Mouse (Mus musculus) kidney, embryonic 16.5 days (tissue): ENCODE measurements around the gene Srsf9. TPM values are rescaled to one million over a fixed set of nuclear protein-coding genes. Genes with fewer than 3 reads are reported as not detected.
"Not testable (repeated sequence)": the region's sequence is repeated elsewhere in the genome, so short reads cannot be mapped to it uniquely, and the experiment has no call there.

ENCODE experiments used
- ATAC-seq: fragments of 200-750 bp; cut with Nextera tagmentation; 2 replicates; pipeline ENCODE4 v1.8.0; 2017; ENCODE audit warnings: moderate TSS enrichment; ENCODE audit not compliant: low FRiP score, low TSS enrichment
- H3K27ac ChIP-seq: fragments of 300-500 bp; sonication (generic); 2 replicates; pipeline ENCODE4 v1.5.1; 2014; ENCODE audit warnings: low read length
- H3K27me3 ChIP-seq: fragments of 300-500 bp; sonication (generic); 2 replicates; pipeline ENCODE4 v1.6.1; 2014; ENCODE audit warnings: low read length, control low read depth, mixed read lengths; ENCODE audit not compliant: insufficient read depth
- H3K36me3 ChIP-seq: fragments of 300-500 bp; sonication (generic); 2 replicates; pipeline ENCODE4 v1.6.1; 2014; ENCODE audit warnings: low read length, control low read depth, mixed read lengths; ENCODE audit not compliant: insufficient read depth
- H3K4me1 ChIP-seq: fragments of 300-500 bp; sonication (generic); 2 replicates; pipeline ENCODE4 v1.6.1; 2014; ENCODE audit warnings: low read length, control low read depth, mixed read lengths; ENCODE audit not compliant: insufficient read depth
- H3K4me2 ChIP-seq: fragments of 300-500 bp; sonication (generic); replicated peaks from 2 replicates; pipeline ENCODE4 v1.6.1; 2014; ENCODE audit warnings: low read depth, low read length
- H3K4me3 ChIP-seq: fragments of 300-500 bp; sonication (generic); 2 replicates; pipeline ENCODE4 v1.5.1; 2014; ENCODE audit warnings: mild to moderate bottlenecking, low read length
- H3K9ac ChIP-seq: fragments of 300-500 bp; sonication (generic); replicated peaks from 2 replicates; pipeline ENCODE4 v1.6.1; 2014; ENCODE audit warnings: low read length
- H3K9me3 ChIP-seq: fragments of 300-500 bp; sonication (generic); 2 replicates; pipeline ENCODE4 v1.6.1; 2016; ENCODE audit warnings: low read length, control low read depth
- WGBS: fragments of 180-500 bp; shearing (Covaris S2); extraction: QIAGEN DNeasy Blood & Tissue Kit; methylation state at CpG from one replicate; pipeline ENCODE4 v1.1.7; 2014; 5-methylcytosine and 5-hydroxymethylcytosine counted together
- polyA plus RNA-seq: library from polyadenylated mRNA; unstranded; fragments of >200 nt; fragmentation: Nextera tagmentation; extraction: Ambion mirVana; gene quantifications from 2 replicates; pipeline ENCODE4 v1.2.1, GENCODE M21; 2015

The Srsf9 gene
- polyA plus RNA-seq, 1 experiment from 2014 or later = 258 TPM

GRCm38 (mm10) chr5:115362819-115363714 lies 36.1 kb downstream of the Srsf9 start:
- no peak for ATAC-seq
- Histone ChIP-seq H3K9ac (peak overlapping the region; percentile 26; the same call in 1 of the 2 replicates), H3K4me2 (no peak overlapping the region), H3K9me3 (no peaks in the 10 kb centered on the region), H3K27me3 (no peaks in the 10 kb centered on the region), H3K36me3 (no peaks in the 10 kb centered on the region), H3K4me1 (no peaks in the 10 kb centered on the region), H3K4me3 (no peak overlapping the region), H3K27ac (no peak overlapping the region)
- WGBS = 17% methylated on average over 18 of the region's 19 CpGs

- Histone ChIP-seq H3K9me3 (no peaks in the 10 kb centered on the region), H3K27ac (no peak overlapping the region), H3K27me3 (no peaks in the 10 kb centered on the region), H3K36me3 (no peaks in the 10 kb centered on the region), H3K9ac (no peak overlapping the region), H3K4me2 (no peak overlapping the region), H3K4me3 (no peak overlapping the region), H3K4me1 (no peaks in the 10 kb centered on the region)
- WGBS = 78% methylated on average over 4 of the region's 4 CpGs
- no peak for ATAC-seq
Observed at GRCm38 (mm10) chr5:115364782-115365181, 37.8 kb downstream of the Srsf9 start.

- Histone ChIP-seq H3K27ac (no peak overlapping the region), H3K27me3 (no peaks in the 10 kb centered on the region), H3K4me1 (peaks cover 8% of the 10 kb centered on the region; the same call in 1 of the 2 replicates), H3K9ac (no peak overlapping the region), H3K4me3 (no peak overlapping the region), H3K4me2 (no peak overlapping the region), H3K9me3 (no peaks in the 10 kb centered on the region), H3K36me3 (no peaks in the 10 kb centered on the region)
- WGBS = 29% methylated on average over 9 of the region's 9 CpGs
- peak; percentile 73; the same call in 1 of the 2 replicates for ATAC-seq
Observed at GRCm38 (mm10) chr5:115371736-115372135, 44.8 kb downstream of the Srsf9 start.

GRCm38 (mm10) chr5:115373441-115374203 lies 46.6 kb downstream of the Srsf9 start:
- H3K4me1 ChIP-seq = peaks cover 8% of the 10 kb centered on the region; the same call in 1 of the 2 replicates
- H3K36me3 ChIP-seq = no peaks in the 10 kb centered on the region
- 0 out of 2 replicates have a peak overlapping the region, but pooled peaks have one; percentile 40 for H3K27ac ChIP-seq
- peak overlapping the region; percentile 56 for H3K4me2 ChIP-seq
- H3K27me3 ChIP-seq = no peaks in the 10 kb centered on the region
- 15% methylated on average over 26 of the region's 26 CpGs for WGBS
- peak overlapping the region; percentile 41 for H3K4me3 ChIP-seq
- ATAC-seq = peak; percentile 70; the same call in 1 of the 2 replicates
- no peaks in the 10 kb centered on the region for H3K9me3 ChIP-seq
- peak overlapping the region; percentile 62 for H3K9ac ChIP-seq

GRCm38 (mm10) chr5:115374204-115374820 lies 47.3 kb downstream of the Srsf9 start:
- Histone ChIP-seq H3K9ac (peak overlapping the region; percentile 62), H3K4me3 (peak overlapping the region; percentile 41), H3K4me2 (peak overlapping the region; percentile 56), H3K27ac (0 out of 2 replicates have a peak overlapping the region, but pooled peaks have one; percentile 40), H3K36me3 (no peaks in the 10 kb centered on the region), H3K4me1 (peaks cover 8% of the 10 kb centered on the region; the same call in 1 of the 2 replicates), H3K9me3 (no peaks in the 10 kb centered on the region), H3K27me3 (no peaks in the 10 kb centered on the region)
- no peak; the same call in 1 of the 2 replicates for ATAC-seq
- WGBS = 13% methylated on average over 11 of the region's 11 CpGs

- ATAC-seq = no peak
- WGBS = 89% methylated on average over 2 of the region's 2 CpGs
- no peaks in the 10 kb centered on the region for H3K9me3 ChIP-seq
- no peak overlapping the region for H3K4me2 ChIP-seq
- no peak overlapping the region for H3K27ac ChIP-seq
- H3K4me3 ChIP-seq = no peak overlapping the region
- peaks cover 8% of the 10 kb centered on the region; the same call in 1 of the 2 replicates for H3K4me1 ChIP-seq
- H3K36me3 ChIP-seq = no peaks in the 10 kb centered on the region
- H3K9ac ChIP-seq = no peak overlapping the region
- H3K27me3 ChIP-seq = no peaks in the 10 kb centered on the region
Observed at GRCm38 (mm10) chr5:115375436-115375835, 48.5 kb downstream of the Srsf9 start.

GRCm38 (mm10) chr5:115378882-115379281 lies 51.9 kb downstream of the Srsf9 start:
- H3K27me3 ChIP-seq, H3K9ac ChIP-seq, H3K27ac ChIP-seq, H3K36me3 ChIP-seq, H3K9me3 ChIP-seq, ATAC-seq, H3K4me2 ChIP-seq, H3K4me1 ChIP-seq, H3K4me3 ChIP-seq: not testable (repeated sequence)
- 77% methylated on average over 2 of the region's 2 CpGs for WGBS

Other genes starting within 250 kb of the Srsf9 start
- 28.2 and 34.7 TPM in 2 replicates for gene Gm10401, start 228.9 kb upstream of the Srsf9 start, polyA plus RNA-seq
- 98.1 and 106 TPM in 2 replicates for gene Acads, start 207.8 kb upstream of the Srsf9 start, polyA plus RNA-seq
- gene Unc119b, start 192.2 kb upstream of the Srsf9 start, polyA plus RNA-seq = 53.5 and 54.8 TPM in 2 replicates
- gene Mlec, start 169.0 kb upstream of the Srsf9 start, polyA plus RNA-seq = 85.0 and 86.2 TPM in 2 replicates
- gene Cabp1, start 132.8 kb upstream of the Srsf9 start, polyA plus RNA-seq = 1.3 TPM in 2 replicates
- gene Pop5, start 91.3 kb upstream of the Srsf9 start, polyA plus RNA-seq = 129 and 135 TPM in 2 replicates
- gene Rnf10, start 54.3 kb upstream of the Srsf9 start, polyA plus RNA-seq = 122 and 134 TPM in 2 replicates
- gene Coq5, start 47.5 kb upstream of the Srsf9 start, polyA plus RNA-seq = 54.3 and 55.8 TPM in 2 replicates
- 1,559 and 1,634 TPM in 2 replicates for gene Dynll1, start 26.2 kb upstream of the Srsf9 start, polyA plus RNA-seq
- gene Gatc, start 14.0 kb downstream of the Srsf9 start, polyA plus RNA-seq = 25.2 and 32.0 TPM in 2 replicates
- 56.3 and 58.5 TPM in 2 replicates for gene Triap1, start 14.0 kb downstream of the Srsf9 start, polyA plus RNA-seq
- 1,046 and 1,071 TPM in 2 replicates for gene Cox6a1, start 21.8 kb downstream of the Srsf9 start, polyA plus RNA-seq
- gene Msi1, start 102.4 kb downstream of the Srsf9 start, polyA plus RNA-seq = 12.1 and 14.1 TPM in 2 replicates
- 0.94 and 2.1 TPM in 2 replicates for gene Pla2g1b, start 139.1 kb downstream of the Srsf9 start, polyA plus RNA-seq
- 27.3 and 27.5 TPM in 2 replicates for gene Sirt4, start 157.5 kb downstream of the Srsf9 start, polyA plus RNA-seq
- gene Pxn, start 179.5 kb downstream of the Srsf9 start, polyA plus RNA-seq = 60.5 and 67.2 TPM in 2 replicates
- gene Rplp0, start 232.3 kb downstream of the Srsf9 start, polyA plus RNA-seq = 1,527 and 1,553 TPM in 2 replicates
- 44.3 and 48.8 TPM in 2 replicates for gene Gcn1l1, start 238.1 kb downstream of the Srsf9 start, polyA plus RNA-seq